Mouse (Mus musculus) common myeloid progenitor, adult 5-6 weeks (primary cell): ENCODE results near the gene Ids. TPM values are rescaled to one million over a fixed set of nuclear protein-coding genes. Genes with fewer than 3 reads are reported as not detected.
A peak's percentile ranks its signal among the peaks of the same experiment; 100 is the strongest.
"Not testable (repeated sequence)": the region's sequence is repeated elsewhere in the genome, so short reads cannot be mapped to it uniquely, and the experiment has no call there.

Source experiments
- ATAC-seq: replicated peaks from 2 replicates; pipeline ENCODE4 v1.8.0; 2016; ENCODE audit warnings: low read depth, mild to moderate bottlenecking, moderate TSS enrichment, inconsistent platforms; ENCODE audit not compliant: poor library complexity, severe bottlenecking
- total RNA-seq: library from RNA; stranded (forward); fragments of 200-1000, 187-1606 nt; gene quantifications from 2 replicates; pipeline ENCODE4 v1.2.3, GENCODE M21; 2017

Gene Ids
- 7.5 and 9.9 TPM in 2 replicates for total RNA-seq

DNA sequence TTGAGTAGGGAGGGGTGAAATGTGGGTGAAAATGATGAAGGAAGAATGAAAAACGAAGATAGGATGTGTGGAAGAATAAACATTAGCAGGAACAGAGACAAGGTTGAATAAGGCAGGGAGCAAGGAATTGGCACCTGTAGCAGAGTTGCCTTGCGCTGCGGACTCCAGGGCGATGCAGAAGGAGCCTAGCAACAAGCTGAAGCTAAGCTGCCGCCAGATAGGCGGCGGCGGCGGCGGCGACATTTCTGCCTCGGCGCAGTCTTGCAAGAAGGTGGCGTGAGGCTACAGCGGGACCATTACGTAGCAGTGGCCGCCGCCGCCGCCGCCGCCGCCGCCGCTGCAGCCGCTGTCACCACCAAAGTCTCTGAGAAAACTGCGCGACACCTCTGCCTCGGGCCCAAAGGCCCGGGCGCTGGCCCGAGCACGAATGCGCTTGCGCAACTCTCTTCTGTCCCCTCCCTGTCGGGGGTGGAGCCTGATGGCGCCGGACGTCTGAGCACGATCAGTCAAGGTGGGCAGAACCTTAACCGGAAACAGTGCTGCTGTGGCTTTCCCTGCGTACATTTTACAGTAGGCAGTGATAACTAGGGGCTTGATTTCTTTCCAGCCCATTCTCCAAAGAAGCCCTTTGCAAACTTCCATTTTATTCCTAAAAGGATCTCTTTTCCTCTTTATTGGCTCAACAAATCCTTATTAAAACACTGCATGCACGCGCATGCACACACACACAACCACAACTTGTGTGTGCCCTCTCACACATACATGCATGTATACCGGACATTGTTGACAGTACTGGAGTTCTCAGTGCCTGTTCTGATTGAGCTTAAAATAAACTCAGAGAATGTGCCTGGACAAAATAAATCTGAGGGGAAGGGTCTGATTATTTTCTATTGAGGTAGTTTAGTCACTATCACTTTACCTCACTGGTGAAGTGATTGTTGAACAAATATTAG, at the start of gene Ids:
Gene Ids (minus strand): TSS at position 424 of the 953 bp plus-strand sequence.
- ATAC-seq, result peak; percentile 96

DNA sequence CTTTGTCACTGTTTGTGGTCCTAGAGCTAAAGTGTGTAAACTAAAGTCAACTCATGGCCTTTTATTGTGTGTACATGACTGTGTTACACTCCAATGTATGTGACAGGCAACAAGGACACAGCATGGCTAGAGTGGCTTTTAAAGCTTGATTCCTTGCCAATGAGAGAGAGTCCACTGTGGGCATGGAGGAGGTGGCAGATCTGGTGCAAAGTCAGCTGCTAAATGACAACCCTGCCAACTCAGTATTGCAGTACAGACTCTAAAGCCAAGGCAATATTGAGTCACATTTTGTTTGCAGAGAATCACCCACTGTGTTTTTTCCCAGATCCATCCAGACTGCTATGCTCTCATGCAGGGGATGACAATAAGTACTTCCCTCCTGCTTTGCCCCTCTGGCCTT, 27.8 kb upstream of the Ids start:
- ATAC-seq, result not testable (repeated sequence)

DNA sequence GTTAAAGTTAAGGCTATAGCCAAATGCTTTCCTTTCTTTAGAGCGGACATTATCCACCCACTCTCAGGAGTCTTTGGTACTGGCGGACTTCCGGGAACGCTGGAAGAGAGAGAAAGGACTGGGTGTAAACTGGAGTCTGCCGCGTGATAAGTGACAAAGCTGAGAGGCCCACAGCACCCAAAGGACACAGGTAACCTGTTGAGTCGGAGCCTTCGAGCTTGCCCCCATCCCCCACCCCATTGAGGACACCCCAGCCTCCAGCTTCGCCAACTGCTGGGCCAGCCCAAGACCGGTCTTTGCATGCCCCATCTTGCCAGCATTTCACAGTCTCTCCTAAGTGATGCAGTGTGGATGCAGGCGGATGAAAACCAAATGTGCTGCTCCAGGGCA, 21.1 kb upstream of the Ids start:
- ATAC-seq, result no peak

DNA sequence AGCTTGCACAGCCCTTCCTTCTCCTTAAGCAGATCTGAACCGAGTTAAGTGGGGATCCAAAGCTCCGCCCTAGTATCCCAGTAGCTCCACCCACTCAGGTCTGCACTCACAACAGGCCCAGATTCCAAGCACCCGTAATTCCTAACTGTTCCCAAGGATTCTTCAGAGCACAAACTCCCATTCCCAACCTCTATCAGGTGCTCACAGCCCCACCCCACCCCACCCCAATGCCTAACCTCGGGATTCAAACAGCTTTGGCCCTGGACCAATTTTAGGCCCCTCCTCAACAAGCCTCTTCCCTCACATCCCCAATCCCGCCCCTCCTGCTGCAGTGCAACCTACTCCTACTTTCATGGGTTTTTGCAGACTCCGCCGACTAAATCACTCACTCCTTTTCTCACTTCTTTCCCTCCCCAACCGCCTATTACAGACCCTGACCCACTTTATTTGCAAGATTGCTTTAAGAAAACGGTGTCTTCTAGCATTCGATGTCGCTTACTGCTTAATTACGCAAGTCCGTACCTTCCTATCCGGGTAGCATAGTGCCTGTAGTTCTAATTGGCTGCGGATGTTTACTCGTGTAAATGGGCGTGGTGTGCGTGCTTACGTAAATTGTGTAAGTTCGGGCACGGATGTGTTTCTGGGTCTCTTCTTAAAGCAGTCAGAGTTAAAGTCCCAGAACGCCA, 20.5 kb upstream of the Ids start, which contains the start of gene 1110012L19Rik:
Gene 1110012L19Rik (plus strand): TSS at position 602 of the 686 bp plus-strand sequence.
- peak; percentile 98 for ATAC-seq

DNA sequence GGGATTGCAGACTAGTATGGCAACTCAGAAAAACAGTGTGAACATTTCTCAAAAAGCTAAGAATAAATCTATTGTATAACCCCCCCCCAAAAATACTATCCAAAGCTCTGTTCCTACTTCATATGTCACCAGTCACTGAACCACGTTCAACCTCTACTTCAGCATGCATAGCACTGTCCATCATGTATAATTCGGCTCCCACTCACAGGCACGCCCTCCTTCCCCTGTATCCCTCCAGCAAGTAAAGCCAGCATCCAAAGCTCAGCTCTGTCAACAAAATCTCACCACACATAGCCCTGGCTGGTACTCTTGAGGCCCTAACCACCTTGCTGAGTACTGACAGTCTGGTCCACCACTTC, 20.0 kb upstream of the Ids start:
- no peak for ATAC-seq

DNA sequence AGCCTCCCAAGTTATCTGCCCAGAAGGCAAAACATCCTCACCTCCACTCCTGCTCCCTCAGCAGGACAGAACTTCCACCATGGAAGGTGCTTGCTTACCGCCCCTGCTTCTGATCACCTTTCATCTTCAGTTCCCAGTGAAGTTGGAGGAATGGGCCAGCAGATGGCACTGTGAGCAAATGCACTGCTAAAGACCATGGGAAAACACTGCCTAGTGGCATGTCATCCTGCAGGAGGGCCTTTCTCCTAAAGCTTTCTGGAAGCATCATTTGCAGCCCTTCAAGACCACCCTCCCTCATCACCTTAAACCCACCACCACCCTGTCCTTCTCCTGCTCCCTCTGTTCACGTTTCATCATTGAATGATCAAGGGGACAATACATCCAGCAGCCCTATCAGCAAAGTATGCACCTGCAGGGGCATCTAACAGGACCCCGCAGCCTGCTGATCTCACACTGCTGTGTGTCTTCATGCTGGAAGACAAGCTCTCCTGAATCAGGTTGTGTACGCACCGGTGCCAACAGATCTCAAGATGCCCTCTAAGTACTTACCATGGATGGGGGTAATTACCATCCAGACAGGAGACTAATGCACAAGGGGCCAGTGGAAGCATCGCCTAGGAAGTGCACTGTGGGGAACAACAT, 9.7 kb upstream of the Ids start:
- peak; percentile 89 for ATAC-seq

DNA sequence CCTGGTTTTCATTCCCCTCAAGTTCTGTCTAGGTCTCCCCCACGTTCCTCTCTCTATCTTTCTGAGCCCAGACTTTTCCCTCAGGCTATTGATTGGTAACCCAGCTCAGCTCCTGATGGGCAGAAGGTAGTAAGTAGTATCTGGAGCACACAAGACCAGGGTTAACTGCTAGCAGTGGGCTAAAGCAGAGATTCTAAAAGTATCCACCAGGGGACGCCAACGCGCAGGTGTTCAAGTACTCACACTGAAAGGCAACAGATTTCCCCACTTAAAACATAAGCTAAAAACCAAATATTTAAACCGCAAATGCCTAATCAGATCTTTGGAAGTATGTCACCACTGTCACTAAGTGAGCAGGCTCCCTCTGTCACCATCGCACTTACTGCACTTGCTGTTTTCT, 4.9 kb upstream of the Ids start:
- ATAC-seq, result peak; percentile 68

DNA sequence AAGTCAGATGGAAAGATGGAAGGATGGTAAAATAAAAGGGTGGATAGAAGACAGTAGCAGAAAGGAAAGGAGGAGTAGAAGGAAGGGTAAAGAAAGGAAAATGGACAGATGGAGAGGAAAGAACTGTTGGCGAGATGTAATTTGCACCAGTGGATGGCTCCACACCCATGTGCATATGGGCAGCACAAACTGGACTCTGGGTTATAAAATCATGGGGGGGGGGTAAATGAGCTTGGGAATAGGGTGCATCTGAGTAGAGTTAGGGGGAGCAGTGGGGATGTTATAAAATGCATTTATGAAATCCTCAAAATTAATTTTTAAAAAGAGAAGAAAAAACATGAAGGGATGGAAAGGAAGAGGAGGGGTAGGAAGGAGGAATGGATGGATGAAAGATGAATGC, 682 bp downstream of the Ids start:
- no peak for ATAC-seq

DNA sequence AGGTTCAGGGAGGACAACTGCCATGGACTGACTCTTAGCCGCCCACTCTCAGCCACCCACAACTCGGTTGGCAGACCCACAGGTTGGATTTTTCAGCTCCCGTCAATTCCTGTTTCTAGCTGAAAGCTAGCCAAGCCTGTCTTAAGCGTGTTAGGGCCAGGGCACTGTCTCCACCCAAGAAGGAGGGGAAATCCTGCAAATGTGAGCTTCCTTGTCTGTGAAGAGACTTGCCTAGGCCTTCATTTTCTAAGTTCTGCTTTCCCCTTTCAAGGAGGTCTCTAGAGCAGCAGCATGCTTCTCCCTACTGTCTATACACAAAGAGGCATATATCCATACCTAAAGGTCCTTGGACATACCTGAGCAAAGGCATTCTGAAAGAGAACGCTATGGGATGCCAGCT, 1.4 kb downstream of the Ids start:
- ATAC-seq, result peak; percentile 54

DNA sequence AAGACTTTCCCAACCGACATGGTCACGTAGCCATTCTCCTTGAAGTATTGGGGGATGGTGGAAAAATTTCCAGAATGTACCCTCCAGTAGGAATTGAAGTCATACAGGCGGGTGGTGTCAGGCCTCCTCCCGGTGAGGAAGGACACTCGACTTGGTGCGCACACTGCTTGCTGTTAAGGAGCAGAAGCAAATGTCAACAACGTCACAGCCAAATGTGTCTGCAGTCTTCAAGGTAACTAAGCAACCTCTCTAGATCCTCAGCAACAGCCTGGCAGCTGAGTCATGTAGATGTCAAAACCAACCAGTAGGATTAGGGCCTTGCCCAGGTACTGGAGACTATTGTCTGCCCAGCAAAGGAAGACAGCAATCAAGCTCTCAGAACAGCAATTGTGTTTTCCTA, 1.9 kb downstream of the Ids start:
- ATAC-seq, result no peak

DNA sequence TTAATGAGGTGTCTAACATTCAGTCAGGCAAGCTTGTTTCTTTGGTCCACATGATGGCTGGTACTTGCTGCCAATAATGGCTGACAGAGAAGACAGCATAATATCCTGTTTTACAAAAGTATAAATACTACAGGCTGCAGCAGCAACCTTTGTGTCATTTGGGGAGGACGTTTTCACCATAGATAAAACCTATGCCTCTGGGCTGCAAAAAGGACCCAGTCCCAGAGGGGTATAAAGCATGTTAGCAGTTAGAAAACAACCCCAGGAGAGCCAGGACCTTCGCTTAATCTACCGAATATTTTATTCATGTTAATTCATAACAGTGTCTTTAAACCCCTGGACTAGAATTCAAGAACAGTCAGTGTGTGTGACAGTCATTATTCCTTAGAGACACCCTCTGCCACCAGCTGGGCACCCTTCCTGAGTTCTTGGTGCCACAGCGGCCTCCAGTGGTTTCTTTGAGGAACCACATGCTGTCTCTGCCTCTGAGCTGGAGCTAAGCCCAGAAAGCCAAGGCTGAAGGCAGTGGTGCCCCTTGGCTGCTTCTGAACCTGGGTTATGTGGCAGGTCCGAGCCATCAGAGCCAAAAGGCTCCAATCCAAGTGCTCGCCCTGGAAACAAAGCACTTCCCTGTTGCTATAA, 34.6 kb downstream of the Ids start:
- ATAC-seq, result peak; percentile 79

DNA sequence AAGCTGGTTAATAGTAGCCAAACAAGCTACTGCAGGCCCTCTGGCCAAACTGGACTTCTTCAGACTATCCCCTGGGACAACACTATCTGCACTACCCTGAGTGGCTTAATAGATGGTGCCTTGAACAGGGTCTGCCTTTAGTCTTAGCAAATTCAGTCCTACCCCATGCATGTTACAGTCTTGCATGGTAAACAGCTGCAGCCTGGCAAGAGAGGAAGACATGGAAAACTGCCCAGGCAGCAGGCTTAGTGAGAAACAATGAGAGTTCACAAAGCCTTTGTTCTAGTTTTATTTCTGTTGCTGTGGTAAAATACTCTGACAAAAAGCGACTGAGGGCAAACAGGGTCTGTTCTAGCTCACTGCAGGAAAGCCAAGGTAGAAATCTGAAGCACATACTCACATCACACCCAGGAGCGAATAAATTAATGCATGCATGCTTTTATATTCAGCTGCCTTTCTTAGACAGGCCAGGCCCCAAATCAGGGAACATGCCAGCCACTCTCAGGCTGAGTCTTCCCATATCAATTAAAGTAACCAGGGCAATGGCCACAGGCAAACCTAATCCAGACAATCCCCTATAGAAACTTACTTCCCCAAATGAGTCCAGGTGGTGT, 36.2 kb downstream of the Ids start:
- ATAC-seq, result no peak

DNA sequence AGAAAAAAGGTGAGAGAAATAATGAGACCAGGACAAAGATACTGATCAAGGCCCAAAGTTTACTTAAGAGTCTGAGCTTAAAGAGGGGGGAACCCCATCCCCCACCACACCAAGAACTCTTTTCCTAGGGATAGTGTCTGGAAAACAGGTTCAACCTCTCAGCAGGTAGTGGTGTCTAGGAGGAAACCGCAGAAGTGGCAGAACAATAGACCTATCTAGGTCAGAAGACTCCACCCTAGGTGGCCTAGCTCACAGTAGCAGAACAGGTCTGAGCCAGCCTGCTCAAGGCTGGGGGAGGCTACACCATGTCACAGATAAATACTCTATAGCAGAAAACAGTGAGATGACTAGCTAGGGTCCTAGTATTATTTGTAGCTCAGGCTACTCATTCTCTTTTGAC, 37.2 kb downstream of the Ids start:
- ATAC-seq, result no peak

DNA sequence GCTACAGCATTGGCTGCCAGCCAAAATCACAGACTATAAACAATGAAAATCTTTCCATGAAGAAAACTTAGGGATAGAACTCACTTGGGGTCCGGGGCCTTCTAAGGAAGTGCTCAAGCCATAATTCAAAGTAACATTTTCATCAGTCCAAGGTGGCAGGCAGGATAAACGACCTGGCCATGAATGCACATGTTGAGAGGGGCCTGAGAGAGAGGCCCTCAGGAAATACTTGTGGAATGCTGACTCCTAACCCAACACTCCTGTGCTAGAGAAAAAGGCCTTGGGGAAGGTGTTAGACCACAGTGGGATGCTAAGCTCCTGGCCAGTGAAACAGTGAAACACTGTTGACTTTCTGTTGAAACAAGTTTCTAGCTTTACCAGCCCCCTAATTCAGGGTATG, 45.6 kb downstream of the Ids start:
- no peak for ATAC-seq

DNA sequence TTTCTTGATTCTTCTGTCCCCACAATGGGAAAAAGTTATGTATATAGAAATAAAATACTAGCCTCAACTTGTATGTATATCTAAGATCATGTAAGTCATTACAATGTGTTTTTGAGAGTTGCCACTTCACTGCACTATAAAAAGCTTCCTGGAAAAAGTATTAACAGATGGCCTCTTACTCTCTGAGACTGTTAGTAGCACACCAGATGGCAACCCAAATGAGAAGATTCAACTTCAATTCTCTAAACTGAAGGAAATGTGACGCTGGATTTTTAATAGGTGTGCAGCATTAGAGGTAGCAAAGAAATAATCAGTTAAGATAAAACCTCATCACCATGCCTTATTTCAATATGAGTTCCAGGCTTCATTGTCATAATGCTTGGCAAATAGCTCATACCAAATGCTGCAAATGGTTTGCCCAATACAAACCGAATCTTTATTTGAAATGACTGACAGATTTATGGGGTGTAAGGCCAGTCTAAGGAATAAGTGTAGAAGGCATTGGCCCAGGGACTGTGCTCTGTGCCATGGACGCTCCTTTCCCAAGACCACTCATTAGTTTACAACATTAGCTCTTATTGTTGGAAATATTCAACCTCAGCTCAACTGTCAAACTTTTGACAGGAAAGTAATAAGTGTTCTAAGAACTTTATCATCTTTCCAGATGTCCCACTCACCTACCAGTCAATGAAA, 49.8 kb downstream of the Ids start:
- no peak for ATAC-seq
